Mouse (Mus musculus) adrenal gland, adult 8-10 months (tissue): ENCODE data around the gene Casp7. TPM values are rescaled to one million over a fixed set of nuclear protein-coding genes. Genes with fewer than 3 reads are reported as not detected.
A peak's percentile ranks its signal among the peaks of the same experiment; 100 is the strongest.

Experiments used
- DNase-seq: peaks from one replicate; pipeline ENCODE4 v3.0.0; 2022
- total RNA-seq, 4 experiments: library from RNA; stranded (reverse); gene quantifications; 2 replicates each; pipeline ENCODE4 v1.2.4; 2022

Gene Casp7
- total RNA-seq, 4 experiments from 2014 or later = 5.3 to 12.2 (median 7.7) TPM

- DNase-seq = peak; percentile 6
These were observed 28.6 kb downstream of the Casp7 start for GRCm38 (mm10) chr19:56425492-56425891.

GRCm38 (mm10) chr19:56430369-56430768 lies 33.4 kb downstream of the Casp7 start:
- no peak for DNase-seq

GRCm38 (mm10) chr19:56432706-56433105 lies 35.8 kb downstream of the Casp7 start:
- no peak for DNase-seq

GRCm38 (mm10) chr19:56433581-56433980 lies 36.7 kb downstream of the Casp7 start:
- no peak for DNase-seq

GRCm38 (mm10) chr19:56436380-56436779 lies 39.5 kb downstream of the Casp7 start:
- DNase-seq = no peak

- DNase-seq = no peak
These were observed 41.6 kb downstream of the Casp7 start for GRCm38 (mm10) chr19:56438357-56439071.

GRCm38 (mm10) chr19:56439072-56439434 lies 42.1 kb downstream of the Casp7 start:
- no peak for DNase-seq

GRCm38 (mm10) chr19:56443445-56443844 lies 46.5 kb downstream of the Casp7 start:
- DNase-seq = no peak

GRCm38 (mm10) chr19:56448784-56449183 lies 51.9 kb downstream of the Casp7 start:
- no peak for DNase-seq

- no peak for DNase-seq
These were observed 52.6 kb downstream of the Casp7 start for GRCm38 (mm10) chr19:56449537-56449936.

GRCm38 (mm10) chr19:56450892-56451291 lies 54.0 kb downstream of the Casp7 start:
- no peak for DNase-seq

- no peak for DNase-seq
These were observed 54.9 kb downstream of the Casp7 start for GRCm38 (mm10) chr19:56451867-56452266.

GRCm38 (mm10) chr19:56452421-56452820 lies 55.5 kb downstream of the Casp7 start:
- no peak for DNase-seq

GRCm38 (mm10) chr19:56454862-56455261 lies 57.9 kb downstream of the Casp7 start:
- no peak for DNase-seq

GRCm38 (mm10) chr19:56455369-56455768 lies 58.4 kb downstream of the Casp7 start:
- no peak for DNase-seq

GRCm38 (mm10) chr19:56457569-56457968 lies 60.6 kb downstream of the Casp7 start:
- no peak for DNase-seq

GRCm38 (mm10) chr19:56459154-56460050 lies 62.5 kb downstream of the Casp7 start:
- peak; percentile 42 for DNase-seq

GRCm38 (mm10) chr19:56460241-56460640 lies 63.3 kb downstream of the Casp7 start:
- DNase-seq = no peak

GRCm38 (mm10) chr19:56461522-56462101 lies 64.7 kb downstream of the Casp7 start, which contains the start of gene Plekhs1:
Gene Plekhs1 (plus strand): TSS chr19:56461640.
- DNase-seq = no peak

- no peak for DNase-seq
These were observed 65.9 kb downstream of the Casp7 start for GRCm38 (mm10) chr19:56462786-56463185.

- no peak for DNase-seq
These were observed 69.6 kb downstream of the Casp7 start for GRCm38 (mm10) chr19:56466486-56466885.

- no peak for DNase-seq
These were observed 73.5 kb downstream of the Casp7 start for GRCm38 (mm10) chr19:56470286-56471020.
